Mouse (Mus musculus) cerebellum, postnatal 10 days (tissue): ENCODE data around the gene Antxr2.

Experiments
- DNase-seq, 2 experiments: peaks; one replicate each; pipeline ENCODE4 v3.0.0; 2021; ENCODE audit warnings: mixed read lengths in 2 of 2

The Antxr2 gene

GRCm38 (mm10) chr5:97986656-97987294 lies 44.1 kb downstream of the Antxr2 start:
- DNase-seq = peak in 1 of 2 experiments; percentile 6

- no peak for DNase-seq
Measured at GRCm38 (mm10) chr5:97983375-97983774, 47.5 kb downstream of the Antxr2 start.

GRCm38 (mm10) chr5:97980472-97980871 lies 50.4 kb downstream of the Antxr2 start:
- DNase-seq = peak; percentile 9 to 10

- no peak for DNase-seq
Measured at GRCm38 (mm10) chr5:97973293-97973692, 57.5 kb downstream of the Antxr2 start.

GRCm38 (mm10) chr5:97972029-97972428 lies 58.8 kb downstream of the Antxr2 start:
- DNase-seq = no peak

- DNase-seq = no peak
Measured at GRCm38 (mm10) chr5:97971236-97971635, 59.6 kb downstream of the Antxr2 start.

GRCm38 (mm10) chr5:97967044-97967443 lies 63.8 kb downstream of the Antxr2 start:
- no peak for DNase-seq

GRCm38 (mm10) chr5:97966101-97966500 lies 64.7 kb downstream of the Antxr2 start:
- no peak for DNase-seq

GRCm38 (mm10) chr5:97964444-97964843 lies 66.4 kb downstream of the Antxr2 start:
- DNase-seq = no peak

- no peak for DNase-seq
Measured at GRCm38 (mm10) chr5:97962512-97962911, 68.3 kb downstream of the Antxr2 start.

GRCm38 (mm10) chr5:97961786-97962185 lies 69.1 kb downstream of the Antxr2 start:
- DNase-seq = no peak

GRCm38 (mm10) chr5:97959651-97960050 lies 71.2 kb downstream of the Antxr2 start:
- no peak for DNase-seq

- DNase-seq = no peak
Measured at GRCm38 (mm10) chr5:97959010-97959409, 71.8 kb downstream of the Antxr2 start.

GRCm38 (mm10) chr5:97957501-97957900 lies 73.3 kb downstream of the Antxr2 start:
- no peak for DNase-seq

- no peak for DNase-seq
Measured at GRCm38 (mm10) chr5:97954193-97954772, 76.6 kb downstream of the Antxr2 start.

GRCm38 (mm10) chr5:97953241-97953920 lies 77.5 kb downstream of the Antxr2 start:
- DNase-seq = peak in 1 of 2 experiments; percentile 19

GRCm38 (mm10) chr5:97947261-97947660 lies 83.6 kb downstream of the Antxr2 start:
- DNase-seq = no peak

GRCm38 (mm10) chr5:97946236-97946635 lies 84.6 kb downstream of the Antxr2 start:
- no peak for DNase-seq

- DNase-seq = peak; percentile 77 to 80
Measured at GRCm38 (mm10) chr5:97935140-97936129, 95.4 kb downstream of the Antxr2 start.

GRCm38 (mm10) chr5:97917654-97918053 lies 113.2 kb downstream of the Antxr2 start:
- no peak for DNase-seq

GRCm38 (mm10) chr5:97914890-97915289 lies 116.0 kb downstream of the Antxr2 start:
- no peak for DNase-seq

GRCm38 (mm10) chr5:97913901-97914300 lies 116.9 kb downstream of the Antxr2 start:
- DNase-seq = no peak

- peak; percentile 84 to 89 for DNase-seq
Measured at GRCm38 (mm10) chr5:97907482-97907881, 123.4 kb downstream of the Antxr2 start.
